Mouse (Mus musculus): ENCODE results near the gene Sh3gl1.

Gene Sh3gl1

DNA sequence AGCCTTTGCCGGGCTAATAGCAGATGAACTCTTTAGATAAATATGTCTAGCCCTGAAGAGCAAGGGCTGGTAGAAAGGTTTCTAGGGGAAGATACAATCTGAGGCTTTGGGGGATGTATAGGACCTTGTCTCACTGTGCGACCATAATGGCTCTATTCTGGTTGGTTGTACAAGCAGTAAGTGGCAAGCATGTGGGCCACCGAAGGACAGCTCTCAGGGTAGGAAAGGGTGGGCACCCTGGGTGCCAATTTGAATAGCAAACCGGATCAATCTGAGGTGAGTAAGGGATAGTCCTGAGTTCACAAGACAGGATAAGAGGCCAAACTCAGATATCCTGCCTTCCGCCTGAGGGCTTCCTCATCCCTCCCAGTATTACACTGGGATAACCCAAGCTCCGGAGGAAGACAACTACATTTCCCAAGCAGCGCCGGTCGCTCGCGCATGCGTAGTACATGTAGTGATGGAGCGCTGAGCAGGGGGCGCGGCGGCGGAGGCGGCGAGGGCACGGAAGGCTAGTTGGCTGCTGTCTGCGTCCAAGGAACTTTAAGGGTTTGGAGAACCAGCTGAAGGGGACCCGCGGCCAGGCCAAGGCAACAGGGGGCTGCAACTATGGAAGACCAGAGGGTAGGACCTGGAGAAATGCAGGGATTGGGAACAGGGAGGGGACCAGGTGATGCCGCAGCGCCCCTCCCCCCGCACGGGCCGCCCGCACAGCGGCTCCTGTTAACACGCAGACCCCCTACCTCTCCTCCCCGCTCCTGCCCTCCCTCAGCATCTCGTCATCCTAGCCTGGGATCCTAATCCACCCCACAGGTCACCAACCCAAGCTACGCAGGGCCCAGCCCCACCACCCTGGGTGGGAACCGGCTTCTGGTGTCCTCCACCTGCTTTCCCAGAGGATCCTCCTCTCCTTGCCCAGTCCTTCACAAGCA is 50.1 kb downstream of the Sh3gl1 start, which contains the start of gene Fsd1:
TSS of gene Fsd1 (plus strand) at position 480 of the 932 bp plus-strand sequence.
- no peak for DNase-seq

DNA sequence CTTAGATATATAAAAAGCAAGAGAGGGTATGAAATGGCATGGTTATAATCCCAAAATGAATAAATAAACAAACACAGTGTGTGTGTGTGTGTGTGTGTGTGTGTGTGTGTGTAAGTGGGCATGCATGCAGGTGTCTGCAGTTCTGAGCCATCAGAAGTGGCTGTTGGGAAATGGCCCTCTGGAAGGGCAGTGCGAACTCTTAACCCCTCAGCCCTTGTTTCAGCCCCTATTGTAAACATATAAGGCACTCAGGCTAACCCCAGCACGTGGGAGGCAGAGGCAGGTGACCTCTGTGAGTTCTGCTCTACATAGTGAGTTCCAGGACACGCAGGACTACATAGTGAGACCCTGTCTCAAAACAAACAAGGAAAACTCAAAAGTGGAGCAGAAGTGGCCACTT is 59.1 kb downstream of the Sh3gl1 start:
- DNase-seq: peak; percentile 34

DNA sequence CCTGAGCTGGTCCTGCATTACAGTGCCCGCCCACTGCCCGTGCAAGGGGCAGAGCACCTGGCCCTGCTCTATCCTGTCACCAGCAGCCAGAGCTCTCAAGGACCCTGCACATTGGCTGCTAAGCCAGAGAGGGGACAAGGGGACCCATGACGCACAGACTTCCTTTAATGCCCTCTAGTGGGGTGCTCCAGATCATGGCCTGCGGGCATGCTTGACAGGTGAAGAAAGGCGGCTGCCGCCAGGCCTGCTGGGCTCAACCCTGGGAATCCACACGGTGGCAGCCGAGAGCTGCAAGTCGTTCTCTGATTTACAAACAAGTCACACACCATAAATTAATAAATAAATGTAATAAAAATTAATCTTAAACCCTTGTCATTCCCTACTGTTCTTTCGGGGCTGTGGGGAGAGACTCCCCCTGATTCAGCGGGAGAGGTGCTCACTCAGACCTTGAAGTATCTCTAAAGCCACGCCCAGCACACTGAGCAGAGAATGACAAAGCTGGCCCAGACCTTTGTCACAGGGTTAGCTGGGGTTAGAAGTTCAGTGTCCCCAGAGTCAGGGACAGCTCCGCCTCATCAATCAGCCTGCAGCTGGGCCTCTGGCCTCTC is 60.1 kb downstream of the Sh3gl1 start:
- DNase-seq: peak; percentile 87

DNA sequence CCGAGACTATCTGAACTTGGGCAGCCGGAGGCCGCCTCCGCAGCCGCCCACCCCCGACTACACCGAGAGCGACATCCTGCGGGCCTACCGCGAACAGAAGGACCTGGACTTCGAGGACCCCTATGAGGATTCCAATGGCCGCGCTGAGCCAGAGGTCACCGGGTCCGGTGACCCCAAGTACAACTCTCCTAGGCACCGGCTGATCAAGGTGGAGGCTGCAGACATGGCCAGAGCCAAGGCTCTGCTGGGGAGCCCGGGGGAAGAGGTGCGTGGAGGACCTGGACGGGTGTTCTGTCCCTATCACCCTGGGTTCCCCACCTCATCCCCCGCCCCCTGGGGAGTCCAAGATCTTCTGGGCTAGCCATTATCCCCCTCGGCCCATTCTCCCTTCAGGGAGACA is 65.0 kb downstream of the Sh3gl1 start:
- DNase-seq: no peak

DNA sequence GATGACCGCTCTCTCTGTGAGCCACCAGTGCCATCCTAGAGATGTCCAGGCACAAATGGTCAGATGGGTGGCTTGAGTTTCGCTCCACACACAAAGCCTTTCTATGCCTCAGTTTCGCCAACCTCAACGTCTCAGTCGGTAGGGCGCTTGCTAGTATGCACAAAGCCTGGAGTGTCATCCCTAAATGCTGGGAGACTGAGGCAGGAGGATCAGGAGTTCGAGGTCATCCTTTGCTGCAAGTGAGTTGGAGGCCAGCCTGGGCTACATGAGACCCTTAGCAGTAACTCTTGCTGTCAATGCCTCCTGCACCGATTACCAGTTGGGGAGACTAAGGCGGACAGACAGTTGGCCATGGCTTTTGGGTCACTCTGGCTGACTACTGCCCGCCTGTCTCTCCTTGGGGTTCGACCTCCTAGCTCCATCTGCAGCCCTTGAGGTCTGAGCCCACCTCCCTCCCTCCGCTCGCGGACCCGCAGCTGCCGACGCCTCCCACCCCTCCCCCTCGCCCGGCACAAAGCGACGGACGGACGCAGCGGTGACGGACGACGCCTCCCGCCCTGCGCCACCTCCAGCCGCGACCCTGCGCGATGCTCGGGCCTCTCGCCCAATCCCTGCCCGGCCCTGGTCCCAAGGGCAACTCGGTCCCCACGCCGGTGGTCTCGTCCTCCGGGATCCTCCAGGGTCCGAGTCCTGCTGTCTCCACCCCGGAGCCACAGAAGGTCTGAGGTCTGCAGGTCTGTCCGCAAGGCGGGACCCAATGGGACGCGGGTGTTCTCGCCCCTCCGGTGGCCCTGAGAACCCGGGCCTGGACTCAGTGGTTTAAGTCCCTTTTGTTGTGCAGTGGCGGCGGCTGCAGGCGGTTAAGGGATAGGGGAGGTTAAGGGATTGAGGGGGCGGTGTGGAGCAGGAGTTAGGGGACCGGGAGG is 66.2 kb downstream of the Sh3gl1 start, which contains the start of gene Shd:
TSS of gene Shd (plus strand) at position 502 of the 926 bp plus-strand sequence.
- no peak for DNase-seq

DNA sequence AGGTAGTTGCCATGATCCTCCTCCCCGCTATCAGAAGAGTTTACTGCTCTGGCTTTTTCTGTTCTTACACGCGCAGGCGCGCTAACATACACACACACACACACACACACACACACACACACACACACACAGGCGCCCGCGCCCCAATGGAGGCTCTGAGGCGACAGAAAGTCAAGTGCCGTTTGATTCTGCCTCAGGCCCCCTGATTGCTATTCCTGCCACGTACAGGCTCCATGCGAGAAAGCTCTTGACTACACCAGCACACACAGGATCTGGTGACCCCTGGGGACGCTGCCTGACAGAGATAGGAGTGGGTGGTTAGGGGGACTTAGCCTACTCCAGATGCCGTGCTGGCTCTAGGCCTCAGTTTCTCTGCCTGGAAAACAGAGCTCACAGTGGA is 66.9 kb downstream of the Sh3gl1 start:
- no peak for DNase-seq

DNA sequence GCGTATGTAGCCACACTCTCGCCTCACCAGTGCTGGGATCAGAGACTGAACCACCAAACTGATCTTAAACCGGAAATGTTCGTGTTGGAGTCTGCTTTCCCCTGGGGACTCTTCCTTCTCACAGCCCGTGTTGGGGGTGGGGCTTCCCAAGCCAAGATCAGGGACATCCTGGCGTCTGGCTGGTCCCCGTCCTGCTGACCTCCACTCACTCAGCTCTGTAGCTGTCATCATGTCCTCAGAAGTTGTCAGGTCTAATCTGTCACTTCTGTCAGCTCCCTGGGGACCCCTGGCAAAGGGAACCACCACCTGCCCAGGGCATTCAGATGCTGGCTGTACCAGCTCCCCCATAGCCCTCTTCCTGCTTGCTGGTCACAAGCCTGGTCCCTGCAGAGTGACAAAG is 68.2 kb downstream of the Sh3gl1 start:
- DNase-seq: no peak

DNA sequence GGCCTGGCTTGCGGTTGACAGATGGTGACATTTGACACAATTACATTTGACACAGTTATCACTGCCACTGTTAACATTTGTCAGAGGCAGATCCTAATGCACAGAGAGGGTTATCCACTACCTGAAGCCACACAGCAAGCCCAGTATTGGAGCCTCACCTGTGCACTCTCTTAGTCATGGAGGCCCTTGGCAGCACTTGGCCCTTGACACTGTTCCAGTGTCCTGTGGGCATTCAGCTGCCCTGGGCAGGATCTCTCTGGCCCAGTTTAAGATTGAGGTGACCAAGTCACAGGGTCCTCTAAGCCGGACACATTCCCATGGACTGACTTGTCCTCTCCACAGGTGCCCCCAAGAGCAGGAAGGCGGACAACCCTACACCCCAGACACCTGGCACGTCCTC is 69.2 kb downstream of the Sh3gl1 start:
- DNase-seq: no peak

All from lung, postnatal 36 days (tissue).